Mouse (Mus musculus) lung, adult 18-20 months (tissue): ENCODE data around the gene Cnn3.

Experiments
- DNase-seq, 2 experiments: peaks; one replicate each; pipeline ENCODE4 v3.0.0; 2022; ENCODE audit warnings: mixed read lengths in 2 of 2

Gene Cnn3

GRCm38 (mm10) chr3:121418850-121419435, 7.4 kb upstream of the Cnn3 start:
- DNase-seq: no peak

- no peak for DNase-seq
Observed at GRCm38 (mm10) chr3:121422405-121422804, 3.9 kb upstream of the Cnn3 start.

GRCm38 (mm10) chr3:121426621-121427519, 573 bp downstream of the Cnn3 start:
- DNase-seq: peak; percentile 77 to 79

- DNase-seq: peak; percentile 69 to 80
Observed at GRCm38 (mm10) chr3:121427520-121427908, 1.2 kb downstream of the Cnn3 start.

GRCm38 (mm10) chr3:121428230-121428629, 1.9 kb downstream of the Cnn3 start:
- peak; percentile 33 to 34 for DNase-seq

- DNase-seq: no peak
Observed at GRCm38 (mm10) chr3:121428696-121429259, 2.5 kb downstream of the Cnn3 start.

GRCm38 (mm10) chr3:121429469-121429868, 3.2 kb downstream of the Cnn3 start:
- no peak for DNase-seq

GRCm38 (mm10) chr3:121430289-121430936, 4.1 kb downstream of the Cnn3 start:
- no peak for DNase-seq

- DNase-seq: no peak
Observed at GRCm38 (mm10) chr3:121433359-121433758, 7.1 kb downstream of the Cnn3 start.

GRCm38 (mm10) chr3:121433968-121434533, 7.8 kb downstream of the Cnn3 start:
- no peak for DNase-seq

- DNase-seq: no peak
Observed at GRCm38 (mm10) chr3:121435296-121435695, 9.0 kb downstream of the Cnn3 start.

GRCm38 (mm10) chr3:121437070-121437469, 10.8 kb downstream of the Cnn3 start:
- DNase-seq: no peak

GRCm38 (mm10) chr3:121437996-121438395, 11.7 kb downstream of the Cnn3 start:
- no peak for DNase-seq

GRCm38 (mm10) chr3:121439623-121440161, 13.4 kb downstream of the Cnn3 start:
- peak in 1 of 2 experiments; percentile 51 for DNase-seq

GRCm38 (mm10) chr3:121441504-121441903, 15.2 kb downstream of the Cnn3 start:
- no peak for DNase-seq

- no peak for DNase-seq
Observed at GRCm38 (mm10) chr3:121442288-121442687, 16.0 kb downstream of the Cnn3 start.

GRCm38 (mm10) chr3:121443861-121444271, 17.6 kb downstream of the Cnn3 start:
- no peak for DNase-seq

GRCm38 (mm10) chr3:121444414-121444813, 18.1 kb downstream of the Cnn3 start:
- DNase-seq: no peak

GRCm38 (mm10) chr3:121446454-121446853, 20.2 kb downstream of the Cnn3 start:
- peak in 1 of 2 experiments; percentile 43 for DNase-seq

GRCm38 (mm10) chr3:121448029-121448468, 21.8 kb downstream of the Cnn3 start:
- peak in 1 of 2 experiments; percentile 30 for DNase-seq

GRCm38 (mm10) chr3:121448606-121449005, 22.3 kb downstream of the Cnn3 start:
- DNase-seq: no peak

GRCm38 (mm10) chr3:121449527-121449926, 23.2 kb downstream of the Cnn3 start:
- peak; percentile 31 to 53 for DNase-seq
